Mouse (Mus musculus) neutrophil, adult 5-6 weeks (primary cell): ENCODE data around the gene Mical3. TPM values are rescaled to one million over a fixed set of nuclear protein-coding genes. Genes with fewer than 3 reads are reported as not detected.

Source experiments
- ATAC-seq: fragments of 151-379, 151-347 bp; 2 replicates; pipeline ENCODE4 v1.8.0; 2017; ENCODE audit warnings: mild to moderate bottlenecking, moderate TSS enrichment; ENCODE audit not compliant: insufficient number of reproducible peaks, poor library complexity, low FRiP score, severe bottlenecking; ENCODE audit errors: extremely low read depth
- total RNA-seq: library from RNA; stranded (forward); fragments of 200-1000 nt; gene quantifications from 2 replicates; pipeline ENCODE4 v1.2.3, GENCODE M21; 2017

The Mical3 gene
- total RNA-seq, 1 experiment from 2014 or later: 13.6 TPM

GRCm38 (mm10) chr6:120955215-120955614 is 175.6 kb downstream of the Mical3 start:
- ATAC-seq: peak; percentile 58

GRCm38 (mm10) chr6:120954241-120954640 is 176.6 kb downstream of the Mical3 start:
- peak; percentile 31; the same call in 1 of the 2 replicates for ATAC-seq

- ATAC-seq: no peak
Observed at GRCm38 (mm10) chr6:120952475-120952874, 178.3 kb downstream of the Mical3 start.

GRCm38 (mm10) chr6:120951311-120951710 is 179.5 kb downstream of the Mical3 start:
- no peak for ATAC-seq

GRCm38 (mm10) chr6:120945510-120945909 is 185.3 kb downstream of the Mical3 start:
- ATAC-seq: no peak

- ATAC-seq: no peak
Observed at GRCm38 (mm10) chr6:120943964-120944363, 186.8 kb downstream of the Mical3 start.

GRCm38 (mm10) chr6:120943551-120943950 is 187.2 kb downstream of the Mical3 start:
- no peak for ATAC-seq

GRCm38 (mm10) chr6:120943079-120943478 is 187.7 kb downstream of the Mical3 start:
- no peak for ATAC-seq

- ATAC-seq: no peak
Observed at GRCm38 (mm10) chr6:120941575-120941974, 189.2 kb downstream of the Mical3 start.

- no peak for ATAC-seq
Observed at GRCm38 (mm10) chr6:120941084-120941481, 189.7 kb downstream of the Mical3 start.

GRCm38 (mm10) chr6:120940446-120941083 is 190.2 kb downstream of the Mical3 start:
- no peak for ATAC-seq

GRCm38 (mm10) chr6:120939783-120940182 is 191.0 kb downstream of the Mical3 start:
- ATAC-seq: no peak

- ATAC-seq: no peak
Observed at GRCm38 (mm10) chr6:120938763-120939450, 191.9 kb downstream of the Mical3 start.

GRCm38 (mm10) chr6:120937999-120938608 is 192.7 kb downstream of the Mical3 start:
- no peak for ATAC-seq

GRCm38 (mm10) chr6:120937104-120937617 is 193.6 kb downstream of the Mical3 start:
- ATAC-seq: no peak

- no peak for ATAC-seq
Observed at GRCm38 (mm10) chr6:120934176-120934575, 196.6 kb downstream of the Mical3 start.

- ATAC-seq: no peak
Observed at GRCm38 (mm10) chr6:120933670-120934069, 197.1 kb downstream of the Mical3 start.

- no peak for ATAC-seq
Observed at GRCm38 (mm10) chr6:120932597-120932996, 198.2 kb downstream of the Mical3 start.

GRCm38 (mm10) chr6:120930450-120931306 is 200.1 kb downstream of the Mical3 start:
- no peak for ATAC-seq
